Mouse (Mus musculus) left cerebral cortex, postnatal 36 days (tissue): ENCODE measurements at regions not wholly inside any gene's neighbourhood (a gene's known extent, or its start where the extent isn't known, plus 50 kb on each side); places are given as distances from the start of the nearest gene placed in this dataset.
"Not testable (repeated sequence)": the region's sequence is repeated elsewhere in the genome, so short reads cannot be mapped to it uniquely, and the experiment has no call there.

Experiments used
- DNase-seq, 2 experiments: peaks; one replicate each; pipeline ENCODE4 v3.0.0; 2021 to 2022; ENCODE audit warnings: low spot score in 2 of 2, mixed read lengths in 1 of 2
- intact Hi-C: fragments of 180-260 bp; cut with DNase I; formaldehyde crosslinking; loops from one replicate; pipeline ENCODE4 v1.15.1; 2025

GRCm38 (mm10) chr6:22447636-22448035 is 91.6 kb upstream of the Fam3c start:
- no peak for DNase-seq
- intact Hi-C loops, result no loop called here

GRCm38 (mm10) chr6:22446621-22447310 is 90.7 kb upstream of the Fam3c start:
- no peak for DNase-seq
- intact Hi-C loops, result no loop called here

DNA sequence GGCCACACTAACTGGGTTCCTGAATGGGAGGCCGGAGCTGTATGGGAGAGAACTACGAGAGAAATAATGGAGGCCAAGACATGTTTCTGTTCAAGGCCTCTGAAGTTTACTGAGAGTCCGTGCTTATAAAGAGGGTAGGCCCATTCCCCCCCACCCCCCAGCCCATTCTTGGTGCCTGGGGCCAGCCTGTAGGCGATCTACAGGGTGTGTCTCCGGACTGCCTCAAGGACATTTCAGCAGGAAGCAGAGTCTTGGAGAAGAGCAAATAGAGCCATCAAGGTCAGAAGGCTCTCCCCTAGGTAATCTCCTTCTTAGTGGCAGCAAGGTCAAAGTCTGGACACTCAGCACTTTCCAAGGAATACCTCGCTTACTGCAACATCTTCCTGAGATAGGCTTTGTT is 88.8 kb upstream of the Fam3c start:
- intact Hi-C loops, DNase-seq: not testable (repeated sequence)

- intact Hi-C loops, result no loop called here
- DNase-seq, result no peak
Measured at GRCm38 (mm10) chr6:22444220-22444619, 88.2 kb upstream of the Fam3c start.

- DNase-seq, result no peak
- intact Hi-C loops, result no loop called here
Measured at GRCm38 (mm10) chr6:22443573-22443972, 87.5 kb upstream of the Fam3c start.

DNA sequence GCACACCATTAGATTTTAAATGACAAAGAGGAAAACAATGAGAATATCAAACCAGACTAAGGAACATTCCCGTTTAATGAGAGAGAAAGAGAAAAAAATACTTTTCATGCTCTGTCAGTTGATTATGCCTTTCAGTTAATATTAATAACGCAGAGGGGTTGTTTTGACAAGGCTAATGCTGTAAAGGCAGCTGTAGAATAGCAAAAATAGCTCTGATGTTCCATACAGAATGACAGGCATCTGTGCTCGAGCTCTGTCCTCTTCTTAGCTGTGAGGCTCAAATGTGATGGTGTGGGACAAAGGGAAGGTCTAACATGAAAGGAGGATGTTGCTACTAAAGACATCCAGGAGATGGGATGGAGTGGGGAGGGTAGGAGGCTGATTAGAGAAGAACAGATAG is 87.1 kb upstream of the Fam3c start:
- DNase-seq, result no peak
- intact Hi-C loops, result no loop called here

- no peak for DNase-seq
- intact Hi-C loops, result no loop called here
Measured at GRCm38 (mm10) chr6:22442591-22442990, 86.5 kb upstream of the Fam3c start.

GRCm38 (mm10) chr6:22439871-22440270 is 83.8 kb upstream of the Fam3c start:
- intact Hi-C loops, result no loop called here
- DNase-seq, result no peak

DNA sequence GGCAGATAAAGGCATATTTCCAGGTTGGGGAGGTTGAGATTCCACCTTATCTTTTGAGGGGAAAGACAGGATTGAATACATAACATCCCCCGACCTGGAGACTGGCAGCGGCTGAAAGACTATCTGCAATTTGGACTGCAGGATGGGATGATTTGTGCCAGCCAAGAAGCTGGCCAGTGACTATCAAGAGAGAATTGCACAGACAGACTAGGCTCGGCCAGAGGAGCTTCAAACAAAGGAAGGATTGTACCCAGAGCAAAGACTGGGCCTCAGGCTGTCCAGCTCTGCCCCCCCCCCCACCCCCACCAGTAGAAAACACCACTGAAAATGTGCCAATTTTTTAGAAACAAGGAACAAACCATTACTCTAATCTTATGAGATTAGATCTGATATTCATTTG is 73.0 kb upstream of the Fam3c start:
- intact Hi-C loops, result no loop called here
- DNase-seq, result no peak

DNA sequence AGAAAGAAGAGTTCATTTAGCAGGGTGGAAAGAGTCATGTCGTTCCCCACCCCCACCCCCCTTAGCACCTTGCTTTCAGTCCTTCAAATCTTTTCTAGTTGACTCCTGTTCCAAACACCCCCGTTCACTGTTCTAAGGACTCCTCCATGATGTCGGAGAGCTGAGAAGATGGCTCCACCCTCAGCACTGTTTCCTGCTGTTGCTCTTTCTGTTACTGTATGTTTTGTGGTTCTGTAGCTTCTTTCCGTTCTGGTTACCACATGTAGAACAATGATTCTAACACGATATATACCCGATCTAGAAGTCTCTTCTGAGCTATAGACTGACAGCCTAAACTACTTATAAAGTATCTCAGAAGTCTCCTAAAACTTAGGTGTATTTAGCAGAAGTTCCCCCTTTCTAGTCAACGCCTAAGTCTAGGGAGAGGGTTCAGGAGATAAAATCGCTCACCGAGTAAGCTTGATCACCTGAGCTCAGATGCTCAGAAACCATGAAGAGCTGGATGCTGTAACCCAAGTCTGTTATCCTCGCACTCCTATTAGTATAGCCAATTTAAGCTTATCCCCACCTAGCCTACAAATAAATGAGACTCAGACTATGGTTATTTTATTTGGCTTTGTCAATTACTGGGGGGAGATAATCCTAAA is 68.2 kb upstream of the Fam3c start:
- no peak for DNase-seq
- intact Hi-C loops, result no loop called here

GRCm38 (mm10) chr6:22423070-22423980 is 67.3 kb upstream of the Fam3c start:
- intact Hi-C loops, result no loop called here

GRCm38 (mm10) chr6:22421551-22421950 is 65.5 kb upstream of the Fam3c start:
- intact Hi-C loops, result no loop called here
- no peak for DNase-seq

More at GRCm38 (mm10) chr6:22423070-22423980, 67.3 kb upstream of the Fam3c start:
- no peak for DNase-seq

DNA sequence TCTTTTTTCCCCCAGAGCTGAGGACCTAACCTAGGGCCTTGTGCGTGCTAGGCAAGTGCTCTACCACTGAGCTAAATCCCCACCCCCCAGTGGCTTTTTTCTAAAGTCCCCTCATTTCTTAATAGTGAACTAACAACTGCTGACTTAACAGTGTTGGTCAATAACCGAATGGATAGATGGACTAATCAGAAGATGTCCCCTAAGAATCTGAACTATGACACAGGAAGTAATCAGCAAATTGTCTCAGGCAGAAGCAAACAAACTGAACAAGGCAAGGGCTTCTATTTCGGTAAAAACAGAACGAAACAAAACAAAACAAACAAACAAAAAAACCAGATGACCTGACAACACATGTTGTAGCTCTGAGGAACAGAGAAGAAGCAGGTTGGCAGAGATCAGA is 62.2 kb upstream of the Fam3c start:
- DNase-seq, result no peak
- intact Hi-C loops, result no loop called here

GRCm38 (mm10) chr6:22417189-22417588 is 61.1 kb upstream of the Fam3c start:
- intact Hi-C loops, result no loop called here
- no peak for DNase-seq

DNA sequence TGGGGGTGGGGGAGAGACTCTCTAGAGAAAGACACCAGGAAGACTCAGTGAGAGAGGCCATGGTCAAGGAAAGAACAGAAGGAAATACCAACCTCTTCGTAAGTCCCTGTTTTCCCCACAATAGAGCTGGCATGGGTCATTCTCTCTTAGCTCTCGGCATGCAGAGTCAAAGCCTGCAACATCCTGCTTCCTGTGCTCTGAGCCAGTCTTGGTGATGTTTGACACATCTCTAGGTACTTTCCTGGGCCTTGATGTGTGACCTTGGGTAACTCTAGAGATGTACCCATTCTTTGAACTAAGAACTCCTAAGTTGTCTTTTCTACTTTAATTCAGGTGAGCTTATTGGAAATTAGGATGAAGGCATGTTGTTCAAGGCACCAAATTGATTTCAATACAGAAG is 55.8 kb upstream of the Fam3c start:
- DNase-seq, result no peak
- intact Hi-C loops, result no loop called here

DNA sequence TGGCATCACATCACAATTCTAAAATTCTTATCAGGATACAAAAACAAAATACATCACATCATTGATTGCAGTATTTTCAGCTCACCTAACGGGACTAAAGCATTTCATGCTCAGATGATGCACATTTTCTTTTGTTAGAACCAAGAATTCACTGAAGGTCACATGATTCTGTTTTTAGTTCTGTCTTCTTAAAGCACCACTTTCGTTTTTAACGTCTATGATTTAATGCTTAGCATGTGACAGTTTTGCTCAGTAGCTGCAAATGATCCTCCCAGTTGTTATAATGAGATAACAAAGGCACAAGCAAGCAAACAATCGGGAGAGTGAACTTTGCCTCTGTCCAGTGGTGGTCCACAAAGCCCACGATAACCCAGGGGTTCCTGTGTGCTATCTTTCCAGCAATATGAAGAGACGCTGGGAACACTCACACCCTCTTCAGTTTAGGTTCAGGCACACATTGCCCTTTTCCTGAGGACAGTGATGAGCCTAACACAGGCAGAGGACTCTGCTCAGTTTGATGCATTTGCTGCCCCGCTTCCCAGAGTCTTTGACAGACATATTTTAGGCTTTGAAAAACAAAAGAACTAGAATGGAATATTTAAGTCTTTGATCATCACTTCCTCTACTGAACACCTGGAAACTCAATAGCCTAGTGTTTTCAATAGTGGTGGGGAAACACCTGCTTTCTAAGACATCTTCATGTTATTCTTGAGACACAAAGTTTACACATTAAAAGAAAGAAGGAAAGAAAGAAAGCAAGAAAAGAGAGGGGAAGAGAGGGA is 53.0 kb upstream of the Fam3c start:
- intact Hi-C loops, result no loop called here
- no peak for DNase-seq
